In the genomic region with DNA sequence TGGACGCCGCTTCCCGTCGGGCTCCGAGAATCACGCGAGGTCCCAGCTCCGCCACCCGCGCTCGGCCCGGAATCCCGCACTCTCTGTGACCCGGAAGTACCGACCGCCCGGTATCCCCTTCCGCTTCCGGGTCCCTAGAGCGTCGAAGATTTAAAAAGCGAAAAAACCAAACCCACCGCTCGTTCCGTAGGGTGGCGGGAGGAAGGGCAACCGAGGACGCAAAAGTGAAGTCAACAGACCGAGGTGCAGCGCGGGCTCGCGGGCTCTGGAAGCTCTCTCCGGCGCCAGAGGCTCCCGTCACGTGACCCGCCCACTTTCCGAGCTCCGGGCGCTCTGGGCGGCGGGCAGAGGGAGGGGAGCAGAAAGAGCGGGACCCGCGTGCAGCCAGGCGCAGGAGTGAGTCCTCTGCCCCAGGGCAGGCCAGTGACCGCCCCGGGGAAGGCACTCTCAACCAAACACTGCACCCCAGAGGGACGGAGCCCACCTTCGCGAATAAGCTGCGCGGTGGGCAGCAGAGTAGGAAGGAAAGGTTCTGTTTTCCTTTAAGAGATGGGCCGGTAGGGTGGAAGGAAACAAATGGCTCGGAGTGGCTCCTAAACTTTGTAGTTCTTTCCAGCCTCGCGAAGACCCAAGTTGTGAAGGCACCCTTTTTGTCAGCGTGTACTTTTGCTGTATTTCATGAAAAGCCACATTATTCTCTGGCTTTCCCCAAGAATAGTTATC, we compare ENCODE assay signal across 8 mouse cellular contexts. TPM values are rescaled to one million over a fixed set of nuclear protein-coding genes. Genes with fewer than 3 reads are reported as not detected.
DNase-seq lines count a peak whose midpoint lies in the region; ATAC-seq lines count a peak whose summit lies in the region.

Gene Supt16, minus strand, starts transcription at position 261 of the 723 bp plus-strand sequence.

- H3K27ac ChIP-seq in hindbrain, embryonic 14.5 days, result peak within 1 kb of the TSS; percentile 97

- H3K36me3 ChIP-seq in hindbrain, embryonic 14.5 days (replicated peaks; ENCODE audit: control insufficient read depth, insufficient read depth), result peaks cover 51% of the 10 kb centered on the region

- peak within 1 kb of the TSS; percentile 89 for H3K4me2 ChIP-seq in hindbrain, embryonic 14.5 days (replicated peaks)

- DNase-seq in NIH3T3 (ENCODE audit: low read depth), result peak; percentile 86
- DNase-seq in cerebellum, postnatal 10 days, result peak; percentile 90 to 91
- peak; percentile 68 to 70 for DNase-seq in frontal cortex, postnatal 14 days (ENCODE audit: low spot score in 2 of 2)
- peak; percentile 80 for DNase-seq in hindbrain, embryonic 14.5 days (ENCODE audit: low spot score)
- peak; percentile 79 for DNase-seq in layer of hippocampus, postnatal 36 days
- DNase-seq in lung, postnatal 36 days, result peak; percentile 79
- DNase-seq in retina, postnatal 1 day, result peak; percentile 93
- DNase-seq in urinary bladder, adult 18-20 months (ENCODE audit: low spot score in 2 of 2), result peak; percentile 65 to 85

- peaks cover 19% of the 10 kb centered on the region for H3K4me1 ChIP-seq in hindbrain, embryonic 14.5 days (replicated peaks; ENCODE audit: control insufficient read depth, insufficient read depth, low read length)

- peak; percentile 97 for ATAC-seq in hindbrain, embryonic 14.5 days (ENCODE audit: low FRiP score)

- no peaks in the 10 kb centered on the region for H3K27me3 ChIP-seq in hindbrain, embryonic 14.5 days (ENCODE audit: control insufficient read depth, insufficient read depth, low read length)

- peak within 1 kb of the TSS; percentile 100 for H3K4me3 ChIP-seq in hindbrain, embryonic 14.5 days (replicated peaks; ENCODE audit: low read length)

- H3K9me3 ChIP-seq in hindbrain, embryonic 14.5 days (ENCODE audit: control insufficient read depth, low read length), result no peaks in the 10 kb centered on the region

- under 1% methylated on average over 58 of the region's 59 CpGs for WGBS in hindbrain, embryonic 14.5 days

- H3K9ac ChIP-seq in hindbrain, embryonic 14.5 days, result peak within 1 kb of the TSS; percentile 98

RNA-seq across cellular contexts. Expression of gene Supt16, which starts in this region (rescaled TPM):
- polyA plus RNA-seq in hindbrain, embryonic 14.5 days (2014; fragmentation: Nextera tagmentation; extraction: Ambion mirVana), result 50.2 and 53.3 TPM in 2 replicates
- 10 to 100 TPM; 52.2 to 53.9 TPM for total RNA-seq in layer of hippocampus, postnatal 36 days (2021)

Comparison
In these comparisons a context has a peak if more than half of its experiments do, and no peak if none do; other contexts are left out.
1. Peak in every context shown above with its lines: DNase-seq, ATAC-seq, H3K4me3 ChIP-seq and H3K27ac ChIP-seq.